Mouse (Mus musculus): ENCODE results near the gene Use1.

The Use1 gene

DNA sequence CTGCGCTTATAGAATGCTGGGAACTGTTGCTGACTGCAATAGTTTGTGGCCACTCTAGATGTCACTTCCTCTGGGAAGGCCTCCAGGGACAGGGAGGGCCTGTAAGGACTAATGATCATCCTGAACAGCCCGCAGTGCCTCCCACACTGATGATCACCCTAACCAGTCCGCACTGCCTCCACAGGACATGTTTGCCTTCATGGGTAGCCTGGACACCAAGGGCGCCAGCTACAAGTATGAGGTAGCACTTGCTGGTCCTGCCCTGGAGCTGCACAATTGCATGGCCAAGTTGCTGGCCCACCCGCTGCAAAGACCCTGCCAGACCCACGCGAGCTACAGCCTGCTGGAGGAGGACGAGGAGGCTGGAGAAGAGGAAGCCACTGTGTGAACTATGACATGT is 37.4 kb downstream of the Use1 start:
- no peak for DNase-seq

DNA sequence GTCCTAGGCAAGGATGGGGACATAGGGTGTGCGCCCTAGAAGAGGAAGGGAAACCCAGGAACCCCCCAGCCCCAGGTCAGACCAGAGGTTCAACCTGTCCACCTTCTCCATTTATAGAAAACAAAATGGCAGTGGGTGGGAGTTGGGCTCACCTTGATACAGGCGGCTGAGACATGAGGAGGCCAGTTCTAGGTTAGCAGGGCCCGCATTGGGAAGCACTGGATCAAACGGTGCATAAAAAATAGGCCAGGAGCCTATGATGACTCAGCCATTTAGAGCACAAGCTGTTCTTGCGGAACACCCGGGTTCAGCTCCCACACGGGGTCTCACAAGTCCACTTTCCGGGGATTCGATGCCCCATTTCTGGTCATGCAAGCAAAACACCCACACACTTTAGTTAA is 38.3 kb downstream of the Use1 start:
- DNase-seq, result no peak

DNA sequence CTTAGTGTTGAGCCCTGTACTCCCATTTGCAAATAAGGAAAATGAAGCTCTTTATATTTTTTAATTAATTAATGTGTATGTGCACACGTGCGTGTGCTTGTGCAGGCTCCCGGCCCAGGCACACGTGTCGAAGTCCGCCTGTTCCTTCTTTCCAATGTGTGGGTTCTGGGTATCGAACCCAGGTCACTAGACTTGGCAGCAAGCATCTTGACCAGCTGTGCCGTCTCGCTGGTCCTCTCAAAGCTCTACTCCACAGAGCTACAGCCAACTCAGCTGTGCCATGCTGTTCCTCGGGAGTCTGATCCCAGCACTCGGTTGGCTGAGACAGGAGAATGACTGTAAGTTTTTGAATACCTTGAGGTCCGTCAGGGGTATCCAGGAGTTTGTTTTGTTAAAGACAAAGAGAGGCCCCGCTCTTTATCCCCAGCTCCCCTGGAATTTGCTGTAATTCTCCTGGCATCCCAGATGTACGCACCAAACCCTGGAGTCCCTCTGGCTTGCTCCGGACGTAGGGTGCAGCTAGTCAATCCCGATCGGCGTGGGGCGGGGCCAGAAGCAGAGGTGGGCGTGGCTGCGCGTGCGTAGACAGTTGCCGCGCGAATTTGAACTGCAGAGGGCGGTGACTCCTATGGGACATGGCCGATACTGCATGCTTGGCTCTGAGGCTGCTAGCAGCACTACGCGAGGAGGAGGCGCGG is 38.9 kb downstream of the Use1 start, which contains the start of gene Ankle1:
Gene Ankle1 (plus strand): TSS at position 610 of the 698 bp plus-strand sequence.
- peak; percentile 92 for DNase-seq

DNA sequence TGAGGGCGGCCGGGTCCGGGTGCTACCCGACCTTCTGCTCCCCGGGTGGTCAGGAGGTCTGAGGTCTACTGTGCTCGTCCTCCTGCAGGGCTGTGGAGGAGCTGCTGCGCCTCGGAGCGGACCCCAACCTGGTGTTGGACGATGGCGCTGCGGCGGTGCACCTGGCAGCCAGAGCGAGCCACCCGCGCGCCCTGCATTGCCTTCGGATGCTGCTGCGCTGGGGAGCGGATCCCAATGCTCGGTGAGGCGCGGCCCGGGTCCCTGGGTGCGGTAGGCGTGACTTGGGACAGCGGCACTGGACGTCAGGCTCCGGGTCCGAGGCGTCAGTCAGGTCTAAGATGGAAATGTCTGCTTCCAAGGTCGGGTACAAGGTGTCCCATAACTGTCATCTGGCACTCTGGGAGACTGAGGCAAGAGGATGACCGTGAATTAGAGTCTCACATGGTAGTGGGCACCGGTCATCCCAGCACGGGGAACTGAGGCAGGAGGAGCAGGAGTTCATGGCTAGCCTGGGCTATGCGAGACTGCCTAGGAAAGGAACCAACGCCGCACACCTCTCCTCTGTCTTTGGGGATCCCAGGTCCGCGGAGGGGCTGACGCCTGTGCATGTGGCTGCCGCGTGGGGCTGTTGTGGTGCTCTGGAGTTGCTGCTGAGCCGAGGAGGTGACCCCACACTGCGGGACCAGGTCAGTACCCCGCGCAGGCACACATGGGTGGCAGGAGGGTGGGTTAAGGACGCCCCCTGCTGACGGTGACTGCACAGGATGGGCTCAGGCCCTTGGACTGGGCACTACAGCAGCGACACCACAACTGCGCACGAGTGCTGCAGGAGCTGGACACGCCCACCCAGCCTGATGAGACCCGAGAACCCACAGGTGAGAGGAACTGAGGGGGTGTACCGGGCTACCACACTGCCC is 39.7 kb downstream of the Use1 start:
- no peak for DNase-seq

DNA sequence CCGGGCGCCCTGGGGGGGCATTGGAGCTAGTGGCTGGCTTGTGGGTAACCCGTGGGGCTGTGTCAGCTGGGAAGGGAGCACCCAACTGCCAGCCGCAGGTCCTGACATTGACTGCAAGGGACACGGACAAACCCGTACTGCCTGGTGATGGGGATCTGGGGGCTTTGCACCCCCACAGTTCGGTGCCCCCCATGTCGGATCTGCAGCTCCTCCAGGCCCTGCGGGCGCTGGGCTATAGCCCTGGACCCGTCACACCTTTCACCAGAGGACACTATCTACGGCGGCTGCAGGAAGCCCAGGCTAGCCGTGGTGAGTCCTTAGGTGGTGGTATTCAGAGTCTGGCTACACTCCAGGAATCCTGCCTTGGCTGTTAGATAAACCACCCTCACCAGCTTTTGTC is 40.8 kb downstream of the Use1 start:
- no peak for DNase-seq

DNA sequence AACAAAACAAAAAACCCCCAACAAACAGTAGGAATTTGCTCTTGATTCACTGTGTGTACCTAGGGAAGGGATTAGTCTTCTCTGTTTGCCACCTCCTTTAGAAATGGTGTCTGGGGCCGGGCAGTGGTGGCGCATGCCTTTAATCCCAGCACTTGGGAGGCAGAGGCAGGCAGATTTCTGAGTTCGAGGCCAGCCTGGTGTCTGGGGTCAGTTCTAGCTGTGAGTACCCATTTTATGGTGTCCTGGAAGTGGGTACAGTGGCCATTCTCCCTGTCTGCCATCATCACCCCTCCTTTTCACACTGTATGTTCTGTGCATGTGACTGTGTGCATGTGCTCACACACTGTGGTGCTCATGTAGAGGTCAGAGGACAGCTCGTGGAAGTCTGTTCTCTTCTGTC is 41.6 kb downstream of the Use1 start:
- no peak for DNase-seq

DNA sequence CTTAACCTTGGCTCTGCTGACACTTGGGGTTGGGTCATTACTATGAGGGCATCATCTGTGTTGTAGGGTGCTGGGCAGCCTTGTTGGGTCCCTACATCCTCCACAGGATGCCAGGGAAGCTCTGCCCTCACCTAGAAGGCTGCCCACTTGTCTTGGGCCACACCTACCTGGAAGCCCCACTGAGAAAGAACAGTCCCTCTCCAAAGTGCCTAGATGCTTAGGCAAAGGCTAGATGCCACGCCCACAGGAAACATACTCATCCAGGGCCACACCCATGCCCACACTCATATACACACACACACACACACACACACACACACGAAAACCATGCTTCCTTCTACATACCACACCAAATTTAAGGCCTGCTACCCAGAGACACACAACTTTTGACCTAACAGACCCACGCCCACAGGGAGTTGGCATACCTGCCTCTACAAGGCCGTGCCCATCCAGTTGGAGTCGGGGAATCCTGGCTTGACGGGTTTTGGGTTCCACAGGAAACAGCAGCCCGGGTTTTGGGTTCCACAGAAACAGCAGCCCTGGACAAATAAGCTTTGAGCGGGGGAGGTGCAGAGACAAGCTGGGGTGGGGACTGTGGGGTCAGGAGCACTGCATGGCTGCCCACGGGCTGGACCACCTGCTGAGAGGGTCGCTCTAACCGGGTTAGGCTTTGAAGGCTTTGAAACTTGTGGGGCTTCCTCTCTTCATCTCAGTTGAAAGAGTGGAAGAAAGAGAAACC is 45.1 kb downstream of the Use1 start:
- DNase-seq, result no peak

Data from right cerebral cortex, adult 18-20 months (tissue).